Mouse (Mus musculus) CD4-positive naive resting alpha-beta T cell, adult 76 days (primary cell): Measurements from ENCODE around the gene Qrfpr. TPM values are rescaled to one million over a fixed set of nuclear protein-coding genes. Genes with fewer than 3 reads are reported as not detected.

Source experiments
- total RNA-seq: library from RNA; stranded (reverse); gene quantifications from one replicate; pipeline ENCODE4 v1.2.4, GENCODE M21; 2023

Qrfpr gene
- not detected for total RNA-seq

GRCm38 (mm10) chr3:36221743-36222682 is at the start of gene Qrfpr:
Qrfpr (minus strand) TSS chr3:36222313.

GRCm38 (mm10) chr3:36150934-36151686 is 71.0 kb downstream of the Qrfpr start, which contains the start of gene D3Ertd254e:
D3Ertd254e (plus strand) TSS chr3:36151017.

Other genes with a start within 250 kb of the Qrfpr start
- 30.7 TPM for gene Mccc1, start 221.6 kb downstream of the Qrfpr start, total RNA-seq
- gene Ccdc144b, start 168.8 kb downstream of the Qrfpr start, total RNA-seq: not detected
- 41.5 TPM for gene Acad9, start 156.3 kb downstream of the Qrfpr start, total RNA-seq
- gene D3Ertd254e, start 71.3 kb downstream of the Qrfpr start, total RNA-seq: 3.8 TPM